Mouse (Mus musculus) heart, postnatal 0 days (tissue): ENCODE measurements around the gene Tnfsfm13.

Experiments used
- CTCF ChIP-seq: IDR thresholded peaks from 2 replicates; pipeline ENCODE4 v1.5.1; 2016; ENCODE audit warnings: antibody characterized with exemption, control low read depth, low read depth
- EP300 ChIP-seq: IDR thresholded peaks from 2 replicates; pipeline ENCODE4 v1.6.1; 2016; ENCODE audit warnings: antibody characterized with exemption, low read depth

DNA sequence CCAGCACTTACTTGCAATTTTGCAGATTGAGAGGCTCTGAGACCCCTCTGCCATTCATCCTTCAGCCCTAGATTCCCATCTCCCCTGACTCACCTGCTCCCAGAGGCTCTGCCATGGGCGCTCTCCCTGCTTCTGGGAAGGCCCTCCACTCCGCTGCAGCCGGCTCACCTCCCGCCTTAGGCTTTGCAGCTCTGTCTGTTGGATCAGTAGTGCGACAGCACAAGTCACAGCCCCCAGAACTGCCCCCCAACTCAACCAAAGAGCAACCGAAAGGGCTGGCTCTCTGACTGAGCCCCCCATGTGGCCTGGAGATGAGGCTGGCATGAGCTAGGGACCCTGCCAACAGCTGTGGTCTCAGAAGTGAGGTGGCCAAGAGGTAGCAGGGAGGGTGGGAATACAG lies 11.0 kb downstream of the Tnfsfm13 start:
- TF ChIP-seq CTCF (no peak), EP300 (no peak)
